Mouse (Mus musculus): ENCODE data around the gene Rgs3.
"Not testable (repeated sequence)": the region's sequence is repeated elsewhere in the genome, so short reads cannot be mapped to it uniquely, and the experiment has no call there.

The Rgs3 gene

DNA sequence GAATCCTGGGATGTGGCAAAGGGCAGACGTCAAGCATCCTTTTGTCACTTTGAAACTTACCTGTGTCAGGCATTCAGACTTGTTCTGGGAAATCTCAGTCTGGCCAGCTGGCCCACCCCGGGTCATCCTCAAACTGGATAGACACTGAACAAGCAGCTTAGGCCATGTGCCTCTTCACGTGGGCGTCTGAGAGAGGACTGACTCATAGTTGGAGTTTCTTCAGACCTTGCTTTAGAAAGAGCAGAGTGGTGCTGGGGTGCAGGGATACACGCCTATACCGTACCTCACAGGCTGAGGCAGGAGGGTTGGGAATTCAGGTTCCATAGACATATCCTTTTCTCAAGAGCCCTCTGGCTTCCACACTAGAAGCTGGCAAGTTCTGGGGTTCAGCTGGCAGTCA is 15.9 kb upstream of the Rgs3 start:
- no peak for ATAC-seq (ENCODE audit: insufficient number of reproducible peaks, low FRiP score, low TSS enrichment)

DNA sequence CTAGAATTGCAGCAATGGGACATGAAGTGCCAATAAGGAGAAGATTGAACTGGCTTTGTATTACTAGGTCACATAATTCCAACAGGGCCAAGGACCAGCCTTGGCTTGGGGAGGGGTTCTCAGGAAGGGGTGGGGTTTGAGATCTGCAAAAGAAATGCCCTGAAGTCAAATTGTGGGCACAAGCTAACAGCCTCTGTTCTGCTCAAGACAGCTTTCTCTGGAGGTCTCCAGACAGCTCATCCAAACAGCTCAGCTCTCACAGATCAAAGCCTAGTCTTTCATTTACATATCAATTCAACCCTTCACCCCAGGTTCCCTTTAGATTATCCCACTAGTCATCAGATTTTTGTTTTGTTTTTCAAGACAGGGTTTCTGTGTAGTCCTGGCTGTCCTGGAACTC is 14.8 kb upstream of the Rgs3 start:
- no peak for ATAC-seq (ENCODE audit: insufficient number of reproducible peaks, low FRiP score, low TSS enrichment)

DNA sequence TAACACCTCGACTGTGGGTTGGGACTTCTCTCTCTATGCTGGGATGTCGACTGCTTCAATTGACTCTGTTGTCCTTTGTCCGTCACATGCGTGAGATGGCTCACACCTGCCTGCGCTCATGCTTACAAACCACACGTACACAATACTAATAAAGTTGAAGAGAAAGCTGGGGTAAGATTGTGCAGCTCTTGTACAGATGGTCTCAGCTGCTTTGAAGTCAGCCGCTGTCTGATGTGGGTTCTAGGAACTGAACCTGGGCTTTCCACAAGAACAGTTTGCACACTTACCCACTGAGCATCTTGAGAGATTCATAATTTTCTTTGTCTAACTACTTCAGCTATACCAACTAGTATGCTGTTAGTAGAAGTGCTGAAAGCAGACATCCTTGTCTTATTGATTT is 7.7 kb upstream of the Rgs3 start:
- no peak for ATAC-seq (ENCODE audit: insufficient number of reproducible peaks, low FRiP score, low TSS enrichment)

DNA sequence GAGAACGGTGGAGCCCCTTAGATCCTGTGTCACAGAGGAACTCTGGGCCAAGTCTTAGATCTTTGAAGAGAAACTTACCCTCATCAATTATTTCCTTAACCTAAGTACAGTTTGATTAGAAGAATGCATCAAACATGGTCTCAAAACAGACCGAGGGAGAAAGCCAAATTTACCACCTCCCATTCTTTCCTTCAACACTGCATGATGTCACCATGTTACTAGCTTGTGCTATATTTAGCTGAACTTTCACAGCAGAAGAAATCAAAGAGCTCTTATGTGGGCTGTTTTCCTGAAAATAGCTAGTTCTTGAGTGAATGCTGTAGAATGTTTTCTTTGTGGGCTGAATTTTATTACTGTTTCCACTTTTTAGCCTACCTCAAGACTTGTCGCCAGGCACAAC is 2.2 kb upstream of the Rgs3 start:
- no peak for ATAC-seq (ENCODE audit: insufficient number of reproducible peaks, low FRiP score, low TSS enrichment)

DNA sequence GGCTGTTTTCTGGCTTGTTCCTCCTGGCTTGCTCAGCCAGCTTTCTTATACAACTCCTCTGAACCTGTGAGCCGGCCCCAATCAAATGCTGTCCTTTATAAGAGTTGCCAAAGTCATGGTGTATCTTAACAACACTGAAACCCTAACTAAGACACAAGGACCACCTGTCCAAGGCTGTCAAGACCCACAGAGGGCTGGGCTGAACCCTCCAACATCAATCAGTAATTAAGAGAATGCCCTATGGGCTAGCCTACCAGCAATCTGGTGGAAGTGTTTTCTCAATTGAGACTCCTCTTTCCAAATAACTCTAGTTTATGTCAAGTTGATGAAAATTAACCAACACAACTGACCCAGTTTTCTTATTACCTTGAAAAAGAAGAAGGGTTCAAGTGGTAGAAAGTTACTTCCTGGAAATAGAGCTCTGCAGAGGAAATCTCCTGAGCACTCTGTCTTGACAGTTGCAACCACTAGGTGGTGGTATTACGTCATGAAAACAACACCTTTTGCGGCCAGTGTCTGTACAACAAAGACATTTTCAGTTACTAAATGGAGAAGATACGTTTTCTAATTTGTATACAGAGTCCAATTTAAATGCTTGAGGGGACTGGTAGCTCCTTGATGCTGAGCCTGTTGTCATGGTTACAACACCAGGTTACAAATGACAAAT is 1.4 kb downstream of the Rgs3 start:
- ATAC-seq (ENCODE audit: insufficient number of reproducible peaks, low FRiP score, low TSS enrichment) = peak; percentile 78

DNA sequence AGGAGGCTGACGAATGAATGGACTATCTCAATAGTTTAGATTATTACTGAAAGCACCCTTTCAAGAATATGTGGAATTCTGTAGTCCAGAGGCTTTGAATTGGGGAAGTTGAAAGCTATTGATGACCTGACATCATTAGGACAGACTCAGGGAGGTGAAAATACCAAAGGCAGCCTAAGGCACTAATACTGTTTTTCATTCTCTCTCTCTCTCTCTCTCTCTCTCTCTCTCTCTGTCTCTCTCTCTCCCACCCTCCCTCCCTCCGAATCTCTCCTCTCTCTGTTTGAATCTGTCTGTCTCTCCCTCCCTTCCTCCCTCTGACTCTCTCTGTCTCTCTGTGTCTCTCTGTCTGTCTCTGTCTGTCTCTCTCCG is 2.0 kb downstream of the Rgs3 start:
- no peak for ATAC-seq (ENCODE audit: insufficient number of reproducible peaks, low FRiP score, low TSS enrichment)

DNA sequence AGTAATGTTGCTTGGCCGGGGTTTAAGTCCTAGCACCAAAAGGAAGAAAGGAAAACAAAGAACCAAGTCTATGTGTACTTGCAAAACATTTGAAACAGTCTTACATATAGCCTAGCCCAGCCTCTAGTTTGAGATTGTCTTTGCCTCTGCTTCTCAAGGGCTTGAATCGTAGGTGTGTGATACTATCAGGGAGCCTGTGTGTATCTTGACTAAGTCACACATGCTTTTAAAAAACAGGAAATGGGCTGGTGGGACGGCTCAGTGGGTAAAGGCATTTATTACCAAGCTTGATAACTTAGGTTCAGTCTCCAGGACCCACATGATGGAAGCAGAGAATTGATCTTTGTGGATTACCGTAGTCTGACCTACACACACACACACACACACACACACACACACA is 2.4 kb downstream of the Rgs3 start:
- ATAC-seq (ENCODE audit: insufficient number of reproducible peaks, low FRiP score, low TSS enrichment) = no peak

DNA sequence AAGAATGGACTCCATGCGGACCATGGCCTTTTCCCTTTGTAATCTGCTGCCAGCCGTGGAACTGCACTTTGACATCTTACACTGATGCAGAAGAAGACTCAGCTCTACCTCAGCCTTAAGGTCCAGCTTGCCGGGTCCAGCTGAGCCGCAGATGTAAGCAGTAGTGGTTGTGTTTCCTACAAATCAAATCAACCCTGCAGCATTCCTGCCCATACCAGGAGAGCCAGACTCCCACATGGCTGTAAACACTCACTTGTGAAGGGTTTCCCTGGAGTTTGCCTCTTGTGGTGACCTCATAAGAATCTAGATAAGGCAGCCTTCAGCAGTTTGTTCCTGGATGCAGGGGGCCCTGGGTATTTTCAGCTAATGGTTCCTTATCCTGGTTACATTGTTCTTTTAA is 6.9 kb downstream of the Rgs3 start:
- ATAC-seq (ENCODE audit: insufficient number of reproducible peaks, low FRiP score, low TSS enrichment) = no peak

DNA sequence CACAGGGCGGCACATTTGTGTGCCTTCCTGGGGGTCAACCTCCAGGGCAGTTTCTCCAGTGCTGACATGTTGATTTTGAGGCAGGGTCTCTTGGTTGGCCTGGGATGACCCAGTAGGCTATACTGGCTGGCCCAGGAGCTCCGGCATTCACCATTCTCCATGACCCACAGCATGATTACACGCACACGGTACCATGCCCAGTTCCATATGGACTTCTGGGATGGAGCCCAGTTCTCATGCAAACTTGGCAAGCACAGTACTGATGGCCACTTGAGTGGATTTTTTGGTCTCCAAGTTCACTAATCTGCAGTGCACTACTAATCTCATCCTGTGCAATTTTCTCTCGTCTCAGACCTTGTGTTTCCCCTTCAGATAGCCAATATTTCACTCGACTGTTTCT is 8.0 kb downstream of the Rgs3 start:
- peak; percentile 66 for ATAC-seq (ENCODE audit: insufficient number of reproducible peaks, low FRiP score, low TSS enrichment)

DNA sequence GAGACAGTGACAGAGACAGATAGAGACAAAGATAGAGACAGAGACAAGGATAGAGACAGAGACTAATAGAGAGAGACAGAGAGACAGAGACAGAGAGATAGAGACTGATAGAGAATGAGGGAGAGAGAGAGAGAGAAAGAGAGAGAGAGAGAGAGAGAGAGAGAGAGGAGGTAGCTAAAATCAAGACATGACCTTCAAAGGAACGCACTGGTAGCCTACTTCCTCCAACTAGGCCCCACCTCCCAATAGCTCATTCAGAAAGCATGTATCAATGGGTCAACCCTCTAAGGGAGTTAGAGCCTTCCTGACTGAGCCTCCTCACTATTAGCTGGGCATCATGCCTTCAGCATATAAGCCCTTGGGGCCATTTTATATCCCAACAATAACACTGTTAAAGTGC is 8.7 kb downstream of the Rgs3 start:
- ATAC-seq (ENCODE audit: insufficient number of reproducible peaks, low FRiP score, low TSS enrichment) = no peak

DNA sequence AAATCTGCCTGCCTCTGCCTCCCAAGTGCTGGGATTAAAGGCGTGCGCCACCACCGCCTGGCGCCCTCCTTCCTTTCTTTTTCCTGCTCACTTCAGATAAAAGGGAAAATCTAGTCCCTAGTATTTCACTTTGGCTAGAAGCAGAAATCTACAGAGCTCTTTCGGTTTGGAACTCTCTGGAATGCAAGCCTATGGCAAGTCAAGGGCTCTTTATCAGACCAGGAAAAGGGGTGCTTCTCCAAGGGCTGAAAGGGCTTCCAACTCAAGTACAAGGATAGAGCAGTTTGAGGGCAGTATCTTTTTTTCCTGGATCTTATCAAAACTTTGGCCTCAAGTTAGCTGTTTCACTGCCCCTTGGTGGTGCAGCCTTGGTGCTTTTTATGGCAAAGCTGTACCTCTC is 10.0 kb downstream of the Rgs3 start:
- ATAC-seq (ENCODE audit: insufficient number of reproducible peaks, low FRiP score, low TSS enrichment) = no peak

DNA sequence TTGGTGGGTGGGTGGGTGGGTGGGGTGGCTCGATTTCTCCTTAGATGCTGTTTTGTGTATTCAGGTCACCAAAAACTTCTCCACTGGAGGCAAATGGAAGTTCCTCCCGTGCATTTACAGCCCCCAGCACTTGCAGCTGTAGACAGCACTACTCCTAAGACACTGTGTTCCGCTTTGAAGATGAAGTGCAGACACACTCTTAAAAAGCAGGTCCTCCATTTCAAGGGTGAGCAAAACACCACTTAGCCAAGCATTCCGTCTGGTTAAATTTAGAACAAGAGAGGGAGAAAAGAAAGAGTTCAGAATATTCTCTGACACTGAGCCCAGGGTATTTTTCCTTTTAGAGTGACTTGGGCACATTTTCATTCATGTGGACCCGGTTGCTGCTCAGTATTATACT is 10.4 kb downstream of the Rgs3 start:
- no peak for ATAC-seq (ENCODE audit: insufficient number of reproducible peaks, low FRiP score, low TSS enrichment)

DNA sequence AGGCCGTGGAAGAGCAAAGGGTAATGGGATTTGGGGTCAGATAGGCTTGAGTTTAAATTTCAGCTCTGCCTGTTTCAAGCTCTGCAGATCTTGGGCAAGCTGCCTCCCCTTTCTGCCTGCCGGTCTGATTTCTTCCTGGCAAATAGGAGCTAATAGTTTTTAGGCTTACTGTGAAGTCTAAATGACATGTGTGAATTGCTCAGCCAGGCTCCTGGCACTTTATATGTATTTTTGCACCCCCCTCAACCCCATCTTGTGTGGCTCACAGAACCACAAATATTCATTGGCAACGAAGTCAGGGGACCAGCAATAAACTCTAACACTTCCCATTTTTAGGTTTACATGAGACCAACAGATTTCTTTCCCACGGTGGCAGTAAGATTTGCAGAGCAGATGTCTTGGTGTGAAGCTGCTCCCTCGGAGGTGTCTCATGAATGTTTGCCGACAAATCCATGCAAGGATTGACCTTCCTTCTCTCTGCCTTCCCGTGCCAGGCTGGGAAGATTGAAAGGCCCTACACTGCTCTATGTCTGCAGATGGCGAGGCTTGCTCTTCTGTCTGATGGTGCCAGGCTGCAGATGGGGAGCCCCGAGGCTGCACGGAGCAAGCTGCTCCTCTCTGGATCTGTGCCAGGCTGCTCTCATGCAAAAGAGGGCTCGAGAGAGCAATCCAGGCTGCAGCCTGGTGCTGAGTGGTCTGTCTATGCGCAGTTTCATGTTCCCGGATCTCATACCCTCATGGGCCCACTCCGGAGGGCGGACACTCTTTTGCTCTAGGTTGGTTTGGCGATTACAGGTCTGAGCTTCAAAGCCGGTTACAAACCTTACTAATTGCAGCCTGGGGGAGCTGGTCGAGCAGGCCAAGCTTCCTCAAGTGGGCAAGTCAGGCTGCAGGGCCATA is 23.0 kb downstream of the Rgs3 start:
- peak; percentile 83 for ATAC-seq (ENCODE audit: insufficient number of reproducible peaks, low FRiP score, low TSS enrichment)

DNA sequence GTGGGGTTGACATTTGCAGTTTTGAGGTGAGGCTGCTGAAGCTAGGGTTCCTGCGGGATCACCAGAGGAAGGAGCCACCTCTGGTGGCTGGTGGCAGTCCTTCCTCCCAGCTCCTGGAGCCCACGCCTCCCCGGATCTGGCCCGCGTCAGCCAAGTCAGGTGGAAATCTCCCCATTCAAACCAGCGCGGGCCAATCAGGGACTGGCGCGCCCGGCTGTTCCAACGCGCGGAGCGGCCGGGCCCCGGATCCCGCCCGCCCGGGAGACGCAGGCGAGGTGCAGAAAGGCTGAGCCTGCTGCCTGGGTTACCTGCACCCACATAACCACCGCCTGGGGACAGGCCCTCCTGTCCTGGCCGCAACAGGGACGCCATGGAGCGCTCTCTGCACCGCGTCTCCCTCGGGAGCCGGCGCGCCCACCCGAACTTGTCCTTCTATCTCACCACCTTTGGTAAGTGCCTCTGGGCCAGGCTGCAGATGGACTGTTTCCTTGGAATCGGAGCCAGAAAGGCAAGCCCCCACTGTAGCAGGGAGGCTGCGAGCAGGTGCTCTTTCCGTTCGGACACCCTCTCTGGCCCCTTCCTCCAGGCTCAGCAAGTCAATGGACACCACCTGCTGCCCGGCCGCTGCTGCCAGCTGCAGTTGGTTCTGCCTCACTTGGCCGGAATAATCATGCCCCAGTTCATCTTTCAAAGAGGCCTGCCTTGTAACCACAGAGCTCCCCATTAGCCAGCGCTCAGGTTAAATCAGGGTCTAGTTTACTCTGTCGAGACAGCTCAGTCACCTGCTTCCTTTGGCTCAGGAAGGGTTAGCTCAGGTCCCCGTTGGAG is 23.8 kb downstream of the Rgs3 start:
- peak; percentile 79 for ATAC-seq (ENCODE audit: insufficient number of reproducible peaks, low FRiP score, low TSS enrichment)

DNA sequence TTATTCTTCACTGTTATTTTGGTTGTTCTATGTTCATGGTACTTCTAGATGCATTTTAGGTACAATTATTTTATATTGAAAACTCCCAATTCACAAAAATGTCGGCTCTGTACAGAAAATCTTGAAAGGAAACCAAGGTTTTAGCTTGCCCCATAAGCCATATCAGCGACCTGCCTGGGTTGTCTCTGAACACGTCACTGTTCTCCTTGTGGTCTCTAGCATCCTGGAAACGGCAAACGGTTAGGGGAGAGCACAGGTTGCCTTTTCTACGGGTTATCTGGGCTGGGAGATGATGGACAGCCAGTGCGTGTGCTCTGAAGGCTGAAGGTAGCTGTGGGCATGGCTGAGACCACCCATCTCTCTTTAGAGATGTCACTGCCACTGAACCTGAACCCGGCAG is 27.4 kb downstream of the Rgs3 start:
- ATAC-seq (ENCODE audit: insufficient number of reproducible peaks, low FRiP score, low TSS enrichment) = no peak

DNA sequence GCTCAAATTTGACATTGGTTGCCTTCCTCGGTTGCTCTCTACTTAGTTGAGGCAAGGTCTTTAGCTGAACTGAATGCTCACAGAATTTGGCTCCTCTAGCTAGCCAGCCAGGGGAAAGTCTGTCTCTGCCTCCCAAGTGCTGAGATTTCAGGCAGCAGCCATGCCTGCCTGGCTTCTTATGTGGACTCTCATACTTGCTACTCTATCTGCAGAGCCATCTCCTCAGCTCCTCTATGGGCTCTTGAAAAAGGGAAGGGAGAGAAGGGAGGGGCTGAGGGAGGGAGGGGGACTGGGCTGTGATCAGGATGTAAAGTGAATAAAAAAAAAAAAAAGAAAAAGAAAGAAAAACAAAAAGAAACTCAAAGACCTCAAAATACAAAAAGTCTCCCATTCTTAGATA is 31.2 kb downstream of the Rgs3 start:
- no peak for ATAC-seq (ENCODE audit: insufficient number of reproducible peaks, low FRiP score, low TSS enrichment)

DNA sequence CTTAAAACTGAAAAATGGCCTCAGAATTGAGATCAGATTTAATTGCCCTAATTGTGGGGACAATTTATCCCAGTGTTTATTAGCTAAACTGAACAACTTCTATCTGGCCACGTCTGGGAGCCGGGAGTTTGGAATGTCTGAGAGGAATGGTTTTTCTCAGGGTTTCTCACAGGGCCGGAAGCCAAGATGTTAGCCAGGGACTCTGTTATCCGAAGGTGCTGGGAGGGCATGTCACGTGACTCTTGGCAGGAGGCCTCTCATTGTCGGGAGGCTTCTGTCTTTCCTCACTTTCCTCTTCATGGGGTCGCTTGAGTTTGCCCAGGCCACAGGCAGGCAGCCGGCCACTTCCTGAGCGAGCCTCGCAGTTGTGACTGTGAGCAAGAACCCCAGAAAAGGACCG is 31.7 kb downstream of the Rgs3 start:
- ATAC-seq (ENCODE audit: insufficient number of reproducible peaks, low FRiP score, low TSS enrichment) = no peak

DNA sequence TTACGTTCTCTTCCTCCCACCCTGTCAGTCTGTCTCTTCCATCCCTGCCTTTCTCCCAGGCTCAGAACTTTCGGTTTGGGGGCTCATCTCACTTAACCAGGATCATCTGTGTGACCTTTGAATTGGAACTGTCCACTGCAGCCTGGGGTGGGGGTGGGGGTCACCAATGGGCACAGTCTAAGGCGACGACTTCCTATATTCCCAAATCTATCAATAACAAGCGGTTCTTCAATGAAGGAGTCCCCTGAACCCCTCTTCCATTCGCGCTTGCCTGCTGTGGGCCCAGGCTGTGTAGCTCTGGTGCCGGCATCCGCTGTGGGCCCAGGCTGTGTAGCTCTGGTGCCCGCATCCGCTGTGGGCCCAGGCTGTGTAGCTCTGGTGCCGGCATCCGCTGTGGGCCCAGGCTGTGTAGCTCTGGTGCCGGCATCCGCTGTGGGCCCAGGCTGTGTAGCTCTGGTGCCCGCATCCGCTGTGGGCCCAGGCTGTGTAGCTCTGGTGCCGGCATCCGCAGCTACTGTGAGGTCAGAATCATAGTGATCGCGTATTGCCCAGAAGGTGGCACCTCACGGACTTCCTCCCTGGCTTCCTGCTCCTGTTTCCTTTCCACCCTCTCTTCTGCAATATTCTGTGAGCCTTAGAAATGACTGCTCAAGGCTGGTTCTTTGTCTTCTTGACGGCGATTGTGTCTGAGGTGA is 34.0 kb downstream of the Rgs3 start:
- ATAC-seq (ENCODE audit: insufficient number of reproducible peaks, low FRiP score, low TSS enrichment) = not testable (repeated sequence)

DNA sequence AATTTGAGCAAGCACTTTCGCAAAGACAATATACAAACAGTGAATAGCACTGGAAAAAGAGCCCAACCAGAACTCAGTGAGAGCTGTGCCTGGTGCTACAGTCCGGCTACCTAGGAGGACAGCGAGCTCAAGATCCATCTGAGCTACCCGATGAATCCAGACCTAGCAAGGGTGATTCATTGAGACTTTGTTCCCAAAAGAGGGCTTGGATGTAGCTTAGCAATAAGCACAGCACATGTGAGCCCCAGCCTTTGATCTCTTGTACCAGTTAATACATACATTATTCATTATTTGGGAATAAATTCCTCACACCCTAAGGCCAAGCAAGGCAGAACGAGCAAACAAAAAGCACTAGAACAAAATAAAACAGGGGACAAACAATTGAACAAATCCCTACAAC is 34.8 kb downstream of the Rgs3 start:
- ATAC-seq (ENCODE audit: insufficient number of reproducible peaks, low FRiP score, low TSS enrichment) = no peak

DNA sequence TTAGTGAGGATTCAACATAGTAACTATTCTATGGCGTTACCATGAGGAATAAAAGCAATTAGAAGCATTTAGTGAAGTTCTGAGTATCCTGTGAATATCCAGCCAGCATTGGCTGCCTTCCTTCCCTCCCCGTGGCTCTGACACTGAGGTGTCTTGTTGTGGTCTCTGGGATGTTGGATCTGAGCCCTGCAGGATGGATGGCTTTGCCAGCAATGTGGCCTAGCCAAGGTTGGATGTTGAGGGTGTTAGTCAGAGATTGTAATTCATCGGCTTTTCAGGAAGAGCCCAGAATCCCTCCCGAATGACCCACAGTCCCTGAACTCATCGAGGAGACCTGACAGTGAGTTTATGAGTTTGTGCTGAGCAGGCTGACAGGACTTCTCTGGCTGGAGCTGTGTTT is 36.4 kb downstream of the Rgs3 start:
- no peak for ATAC-seq (ENCODE audit: insufficient number of reproducible peaks, low FRiP score, low TSS enrichment)

DNA sequence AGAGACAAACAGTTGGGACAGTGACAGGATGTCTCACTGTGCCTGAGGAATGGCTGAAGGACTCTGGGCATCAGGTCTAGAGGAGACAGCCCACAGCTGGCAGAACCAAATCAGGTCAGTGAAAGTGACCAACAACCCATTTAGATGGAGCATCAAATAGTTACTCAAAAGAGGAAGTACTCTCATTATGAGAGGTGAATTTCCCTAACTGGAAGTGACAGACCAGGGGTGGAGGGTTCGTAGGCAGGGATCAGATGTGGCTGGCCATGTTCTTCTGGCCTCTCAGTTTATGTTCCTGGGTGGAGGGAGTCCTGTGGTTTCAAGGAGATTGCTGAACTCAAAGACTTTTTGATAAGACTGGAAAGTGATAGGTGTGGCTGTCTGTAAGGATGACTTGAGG is 40.9 kb downstream of the Rgs3 start:
- ATAC-seq (ENCODE audit: insufficient number of reproducible peaks, low FRiP score, low TSS enrichment) = no peak

All from cerebellum, adult (tissue).